Mouse (Mus musculus) limb, embryonic 13.5 days (tissue): ENCODE data around the gene Dlgap1. TPM values are rescaled to one million over a fixed set of nuclear protein-coding genes. Genes with fewer than 3 reads are reported as not detected.
A peak's percentile ranks its signal among the peaks of the same experiment; 100 is the strongest.

Source experiments
- ATAC-seq: fragments of 200-750 bp; cut with Nextera tagmentation; 2 replicates; pipeline ENCODE4 v1.8.0; 2017; ENCODE audit warnings: low read depth, moderate number of reproducible peaks, moderate TSS enrichment; ENCODE audit not compliant: low FRiP score
- H3K27ac ChIP-seq: fragments of 300-500 bp; sonication (generic); 2 replicates; pipeline ENCODE4 v1.5.1; 2015; ENCODE audit warnings: inconsistent platforms, mild to moderate bottlenecking, moderate library complexity
- H3K27me3 ChIP-seq: fragments of 300-500 bp; sonication (generic); 2 replicates; pipeline ENCODE4 v1.6.1; 2015; ENCODE audit warnings: mild to moderate bottlenecking, inconsistent platforms
- H3K36me3 ChIP-seq: fragments of 300-500 bp; sonication (generic); 2 replicates; pipeline ENCODE4 v1.6.1; 2015; ENCODE audit warnings: inconsistent platforms, mild to moderate bottlenecking, moderate library complexity
- H3K4me1 ChIP-seq: fragments of 300-500 bp; sonication (generic); 2 replicates; pipeline ENCODE4 v1.6.1; 2015; ENCODE audit warnings: inconsistent platforms
- H3K4me2 ChIP-seq: fragments of 300-500 bp; sonication (generic); replicated peaks from 2 replicates; pipeline ENCODE4 v1.6.1; 2015; ENCODE audit warnings: inconsistent platforms, mild to moderate bottlenecking, moderate library complexity
- H3K4me3 ChIP-seq: fragments of 300-500 bp; sonication (generic); 2 replicates; pipeline ENCODE4 v1.5.1; 2015; ENCODE audit warnings: moderate library complexity, mild to moderate bottlenecking, inconsistent platforms
- H3K9ac ChIP-seq: fragments of 300-500 bp; sonication (generic); 2 replicates; pipeline ENCODE4 v1.6.1; 2015; ENCODE audit warnings: mild to moderate bottlenecking, inconsistent platforms
- H3K9me3 ChIP-seq: fragments of 300-500 bp; sonication (generic); 2 replicates; pipeline ENCODE4 v1.6.1; 2016; ENCODE audit warnings: inconsistent platforms
- WGBS: fragments of 180-500 bp; shearing (Covaris S2); methylation state at CpG from one replicate; pipeline ENCODE4 v1.1.7; 2015; 5-methylcytosine and 5-hydroxymethylcytosine counted together
- polyA plus RNA-seq: library from polyadenylated mRNA; unstranded; fragments of >200 nt; fragmentation: Nextera tagmentation; extraction: Ambion mirVana; gene quantifications from 2 replicates; pipeline ENCODE4 v1.2.1, GENCODE M21; 2015

Gene Dlgap1
- polyA plus RNA-seq, 1 experiment from 2014 or later = 9.2 TPM

- Histone ChIP-seq H3K4me3 (no peak overlapping the region), H3K4me2 (no peak overlapping the region), H3K36me3 (no peaks in the 10 kb centered on the region), H3K27ac (no peak overlapping the region), H3K27me3 (no peaks in the 10 kb centered on the region), H3K9me3 (no peaks in the 10 kb centered on the region), H3K4me1 (no peaks in the 10 kb centered on the region), H3K9ac (no peak overlapping the region)
- WGBS = 55% methylated on average over 5 of the region's 5 CpGs
- ATAC-seq = peak; percentile 61; the same call in 1 of the 2 replicates
These were observed 645.7 kb downstream of the Dlgap1 start for GRCm38 (mm10) chr17:70614407-70615060.

GRCm38 (mm10) chr17:70622493-70622892, 653.6 kb downstream of the Dlgap1 start:
- H3K27ac ChIP-seq = no peak overlapping the region
- H3K36me3 ChIP-seq = no peaks in the 10 kb centered on the region
- 0 out of 2 replicates have a peak, but pooled peaks cover 3% of the 10 kb centered on the region for H3K9me3 ChIP-seq
- no peak overlapping the region for H3K9ac ChIP-seq
- H3K4me2 ChIP-seq = no peak overlapping the region
- ATAC-seq = no peak
- H3K4me1 ChIP-seq = no peaks in the 10 kb centered on the region
- H3K4me3 ChIP-seq = no peak overlapping the region
- WGBS = 83% methylated on average over 8 of the region's 8 CpGs
- no peaks in the 10 kb centered on the region for H3K27me3 ChIP-seq

GRCm38 (mm10) chr17:70626396-70626795, 657.5 kb downstream of the Dlgap1 start:
- Histone ChIP-seq H3K36me3 (no peaks in the 10 kb centered on the region), H3K27me3 (no peaks in the 10 kb centered on the region), H3K4me3 (no peak overlapping the region), H3K27ac (no peak overlapping the region), H3K4me2 (no peak overlapping the region), H3K9me3 (no peaks in the 10 kb centered on the region), H3K9ac (no peak overlapping the region), H3K4me1 (peaks cover 10% of the 10 kb centered on the region)
- WGBS = 90% methylated on average over 9 of the region's 9 CpGs
- no peak for ATAC-seq

- Histone ChIP-seq H3K27ac (no peak overlapping the region), H3K4me1 (peaks cover 10% of the 10 kb centered on the region), H3K4me3 (no peak overlapping the region), H3K27me3 (no peaks in the 10 kb centered on the region), H3K36me3 (no peaks in the 10 kb centered on the region), H3K4me2 (no peak overlapping the region), H3K9me3 (no peaks in the 10 kb centered on the region), H3K9ac (no peak overlapping the region)
- ATAC-seq = no peak
- WGBS = 81% methylated on average over 6 of the region's 6 CpGs
These were observed 658.1 kb downstream of the Dlgap1 start for GRCm38 (mm10) chr17:70626925-70627324.

GRCm38 (mm10) chr17:70629653-70630378, 660.9 kb downstream of the Dlgap1 start:
- Histone ChIP-seq H3K9ac (no peak overlapping the region), H3K9me3 (no peaks in the 10 kb centered on the region), H3K27me3 (no peaks in the 10 kb centered on the region), H3K27ac (peak overlapping the region; percentile 58), H3K4me3 (no peak overlapping the region), H3K4me1 (peaks cover 14% of the 10 kb centered on the region), H3K36me3 (no peaks in the 10 kb centered on the region), H3K4me2 (no peak overlapping the region)
- peak; percentile 82 for ATAC-seq
- WGBS = 36% methylated on average over 6 of the region's 6 CpGs

GRCm38 (mm10) chr17:70633181-70633944, 664.5 kb downstream of the Dlgap1 start:
- Histone ChIP-seq H3K27ac (no peak overlapping the region), H3K4me3 (no peak overlapping the region), H3K36me3 (no peaks in the 10 kb centered on the region), H3K27me3 (no peaks in the 10 kb centered on the region), H3K9ac (no peak overlapping the region), H3K4me1 (peaks cover 14% of the 10 kb centered on the region), H3K4me2 (peak overlapping the region; percentile 14; the same call in 1 of the 2 replicates), H3K9me3 (no peaks in the 10 kb centered on the region)
- 27% methylated on average over 9 of the region's 9 CpGs for WGBS
- ATAC-seq = peak; percentile 87

- no peak overlapping the region for H3K27ac ChIP-seq
These were observed 674.3 kb downstream of the Dlgap1 start for GRCm38 (mm10) chr17:70643211-70643610.

GRCm38 (mm10) chr17:70646641-70647040, 677.8 kb downstream of the Dlgap1 start:
- no peak overlapping the region for H3K9ac ChIP-seq
- no peaks in the 10 kb centered on the region for H3K36me3 ChIP-seq
- no peak overlapping the region for H3K4me2 ChIP-seq
- H3K9me3 ChIP-seq = peaks cover 15% of the 10 kb centered on the region; the same call in 1 of the 2 replicates
- no peak overlapping the region for H3K27ac ChIP-seq
- H3K27me3 ChIP-seq = no peaks in the 10 kb centered on the region
- WGBS = 41% methylated on average over 4 of the region's 4 CpGs
- H3K4me1 ChIP-seq = no peaks in the 10 kb centered on the region
- ATAC-seq = no peak
- no peak overlapping the region for H3K4me3 ChIP-seq

More at GRCm38 (mm10) chr17:70643211-70643610, 674.3 kb downstream of the Dlgap1 start:
- peaks cover 12% of the 10 kb centered on the region; the same call in 1 of the 2 replicates for H3K9me3 ChIP-seq
- H3K4me3 ChIP-seq = no peak overlapping the region
- no peak overlapping the region for H3K9ac ChIP-seq
- WGBS = 76% methylated on average over 1 of the region's 1 CpGs
- no peak overlapping the region for H3K4me2 ChIP-seq
- H3K27me3 ChIP-seq = no peaks in the 10 kb centered on the region
- no peaks in the 10 kb centered on the region for H3K4me1 ChIP-seq
- H3K36me3 ChIP-seq = no peaks in the 10 kb centered on the region
- ATAC-seq = no peak

GRCm38 (mm10) chr17:70661382-70661781, 692.5 kb downstream of the Dlgap1 start:
- Histone ChIP-seq H3K36me3 (no peaks in the 10 kb centered on the region), H3K9me3 (no peaks in the 10 kb centered on the region), H3K4me3 (no peak overlapping the region), H3K9ac (no peak overlapping the region), H3K27me3 (0 out of 2 replicates have a peak, but pooled peaks cover 3% of the 10 kb centered on the region), H3K27ac (no peak overlapping the region), H3K4me2 (no peak overlapping the region), H3K4me1 (no peaks in the 10 kb centered on the region)
- 77% methylated on average over 3 of the region's 3 CpGs for WGBS
- ATAC-seq = no peak

- H3K9me3 ChIP-seq = no peaks in the 10 kb centered on the region
- H3K9ac ChIP-seq = no peak overlapping the region
- 87% methylated on average over 6 of the region's 6 CpGs for whole genome bisulfite sequencing
- H3K27me3 ChIP-seq = 0 out of 2 replicates have a peak, but pooled peaks cover 3% of the 10 kb centered on the region
- H3K4me2 ChIP-seq = no peak overlapping the region
- no peaks in the 10 kb centered on the region for H3K4me1 ChIP-seq
- ATAC-seq = no peak
- H3K36me3 ChIP-seq = no peaks in the 10 kb centered on the region
- H3K4me3 ChIP-seq = no peak overlapping the region
- H3K27ac ChIP-seq = no peak overlapping the region
These were observed 695.1 kb downstream of the Dlgap1 start for GRCm38 (mm10) chr17:70663992-70664391.

GRCm38 (mm10) chr17:70664484-70665040, 695.7 kb downstream of the Dlgap1 start:
- Histone ChIP-seq H3K36me3 (no peaks in the 10 kb centered on the region), H3K4me2 (no peak overlapping the region), H3K9me3 (no peaks in the 10 kb centered on the region), H3K9ac (no peak overlapping the region), H3K4me1 (no peaks in the 10 kb centered on the region), H3K4me3 (no peak overlapping the region), H3K27ac (no peak overlapping the region), H3K27me3 (0 out of 2 replicates have a peak, but pooled peaks cover 3% of the 10 kb centered on the region)
- no peak for ATAC-seq

GRCm38 (mm10) chr17:70673985-70674384, 705.1 kb downstream of the Dlgap1 start:
- no peak for ATAC-seq
- H3K9me3 ChIP-seq = no peaks in the 10 kb centered on the region
- H3K4me2 ChIP-seq = no peak overlapping the region
- H3K9ac ChIP-seq = no peak overlapping the region
- H3K4me3 ChIP-seq = no peak overlapping the region
- H3K36me3 ChIP-seq = no peaks in the 10 kb centered on the region
- H3K27me3 ChIP-seq = no peaks in the 10 kb centered on the region
- 89% methylated on average over 13 of the region's 13 CpGs for WGBS
- no peaks in the 10 kb centered on the region for H3K4me1 ChIP-seq
- H3K27ac ChIP-seq = no peak overlapping the region
